Mouse (Mus musculus): Measurements from ENCODE around the gene C2cd4b.

C2cd4b gene

GRCm38 (mm10) chr9:67774201-67774600 lies 15.0 kb downstream of the C2cd4b start:
- DNase-seq (ENCODE audit: low spot score): no peak

GRCm38 (mm10) chr9:67778553-67778952 lies 19.3 kb downstream of the C2cd4b start:
- DNase-seq (ENCODE audit: low spot score): no peak

- no peak for DNase-seq (ENCODE audit: low spot score)
Observed at GRCm38 (mm10) chr9:67782786-67783185, 23.5 kb downstream of the C2cd4b start.

GRCm38 (mm10) chr9:67783464-67783863 lies 24.2 kb downstream of the C2cd4b start:
- DNase-seq (ENCODE audit: low spot score): no peak

- DNase-seq (ENCODE audit: low spot score): no peak
Observed at GRCm38 (mm10) chr9:67783925-67784324, 24.7 kb downstream of the C2cd4b start.

- DNase-seq (ENCODE audit: low spot score): no peak
Observed at GRCm38 (mm10) chr9:67786311-67786710, 27.1 kb downstream of the C2cd4b start.

GRCm38 (mm10) chr9:67787671-67788070 lies 28.4 kb downstream of the C2cd4b start:
- no peak for DNase-seq (ENCODE audit: low spot score)

- no peak for DNase-seq (ENCODE audit: low spot score)
Observed at GRCm38 (mm10) chr9:67792405-67792804, 33.2 kb downstream of the C2cd4b start.

- DNase-seq (ENCODE audit: low spot score): no peak
Observed at GRCm38 (mm10) chr9:67793501-67793900, 34.3 kb downstream of the C2cd4b start.

GRCm38 (mm10) chr9:67794216-67794615 lies 35.0 kb downstream of the C2cd4b start:
- DNase-seq (ENCODE audit: low spot score): no peak

- DNase-seq (ENCODE audit: low spot score): no peak
Observed at GRCm38 (mm10) chr9:67794668-67795067, 35.4 kb downstream of the C2cd4b start.

- DNase-seq (ENCODE audit: low spot score): no peak
Observed at GRCm38 (mm10) chr9:67795205-67795675, 36.0 kb downstream of the C2cd4b start.

GRCm38 (mm10) chr9:67799078-67799819 lies 40.0 kb downstream of the C2cd4b start:
- DNase-seq (ENCODE audit: low spot score): no peak

GRCm38 (mm10) chr9:67802241-67802640 lies 43.0 kb downstream of the C2cd4b start:
- peak; percentile 82 for DNase-seq (ENCODE audit: low spot score)

- DNase-seq (ENCODE audit: low spot score): no peak
Observed at GRCm38 (mm10) chr9:67807000-67807399, 47.8 kb downstream of the C2cd4b start.

GRCm38 (mm10) chr9:67810527-67810926 lies 51.3 kb downstream of the C2cd4b start:
- DNase-seq (ENCODE audit: low spot score): no peak
